Mouse (Mus musculus) adrenal gland, postnatal 4 days (tissue): ENCODE measurements around the gene Sirt7. TPM values are rescaled to one million over a fixed set of nuclear protein-coding genes. Genes with fewer than 3 reads are reported as not detected.
"Not testable (repeated sequence)": the region's sequence is repeated elsewhere in the genome, so short reads cannot be mapped to it uniquely, and the experiment has no call there.

Experiments
- DNase-seq, 2 experiments: peaks; one replicate each; pipeline ENCODE4 v3.0.0; 2021 to 2022; ENCODE audit warnings: low spot score in 2 of 2, mixed read lengths in 2 of 2
- total RNA-seq, 2 experiments: library from RNA; stranded (reverse); gene quantifications; 2 replicates each; pipeline ENCODE4 v1.2.3; 2021

Sirt7 gene
- total RNA-seq, 2 experiments from 2014 or later = 49.0 to 58.1 TPM

- no peak for DNase-seq
Observed at GRCm38 (mm10) chr11:120588531-120588930, 36.5 kb downstream of the Sirt7 start.

GRCm38 (mm10) chr11:120583937-120584336 is 41.1 kb downstream of the Sirt7 start:
- no peak for DNase-seq

- not testable (repeated sequence) for DNase-seq
Observed at GRCm38 (mm10) chr11:120582982-120583293, 42.1 kb downstream of the Sirt7 start.

GRCm38 (mm10) chr11:120582268-120582981 is 42.6 kb downstream of the Sirt7 start:
- no peak for DNase-seq

GRCm38 (mm10) chr11:120581490-120582267 is 43.4 kb downstream of the Sirt7 start, which contains the start of gene Arhgdia:
Gene Arhgdia, minus strand, starts transcription at chr11:120581624.
- peak; percentile 80 to 83 for DNase-seq

- DNase-seq = no peak
Observed at GRCm38 (mm10) chr11:120580871-120581331, 44.1 kb downstream of the Sirt7 start.

- DNase-seq = no peak
Observed at GRCm38 (mm10) chr11:120580190-120580589, 44.9 kb downstream of the Sirt7 start.

GRCm38 (mm10) chr11:120579316-120580107 is 45.5 kb downstream of the Sirt7 start:
- DNase-seq = peak in 1 of 2 experiments; percentile 54

- DNase-seq = no peak
Observed at GRCm38 (mm10) chr11:120578694-120579243, 46.3 kb downstream of the Sirt7 start.

GRCm38 (mm10) chr11:120578024-120578693 is 46.9 kb downstream of the Sirt7 start:
- no peak for DNase-seq

- DNase-seq = no peak
Observed at GRCm38 (mm10) chr11:120577211-120578023, 47.6 kb downstream of the Sirt7 start.

- no peak for DNase-seq
Observed at GRCm38 (mm10) chr11:120576365-120576981, 48.6 kb downstream of the Sirt7 start.

GRCm38 (mm10) chr11:120575940-120576339 is 49.1 kb downstream of the Sirt7 start:
- DNase-seq = no peak

- DNase-seq = no peak
Observed at GRCm38 (mm10) chr11:120575046-120575445, 50.0 kb downstream of the Sirt7 start.

- DNase-seq = no peak
Observed at GRCm38 (mm10) chr11:120574278-120574600, 50.8 kb downstream of the Sirt7 start.

GRCm38 (mm10) chr11:120573585-120574277 is 51.3 kb downstream of the Sirt7 start:
- DNase-seq = no peak

- peak; percentile 99 to 100 for DNase-seq
Observed at GRCm38 (mm10) chr11:120572752-120573584, 52.1 kb downstream of the Sirt7 start, which contains the start of gene P4hb. Gene P4hb, minus strand, starts transcription at chr11:120573253.

GRCm38 (mm10) chr11:120572417-120572751 is 52.7 kb downstream of the Sirt7 start:
- DNase-seq = no peak
